Mouse (Mus musculus) heart, postnatal 4 days (tissue): ENCODE results near the gene Mapkbp1. TPM values are rescaled to one million over a fixed set of nuclear protein-coding genes. Genes with fewer than 3 reads are reported as not detected.

Experiments used
- DNase-seq: peaks from one replicate; pipeline ENCODE4 v3.0.0; 2021
- total RNA-seq, 2 experiments: library from RNA; stranded (reverse); gene quantifications; 2 replicates each; pipeline ENCODE4 v1.2.3; 2021

Gene Mapkbp1
- total RNA-seq = 10 to 100 TPM; 12.6 to 13.6 TPM

DNA sequence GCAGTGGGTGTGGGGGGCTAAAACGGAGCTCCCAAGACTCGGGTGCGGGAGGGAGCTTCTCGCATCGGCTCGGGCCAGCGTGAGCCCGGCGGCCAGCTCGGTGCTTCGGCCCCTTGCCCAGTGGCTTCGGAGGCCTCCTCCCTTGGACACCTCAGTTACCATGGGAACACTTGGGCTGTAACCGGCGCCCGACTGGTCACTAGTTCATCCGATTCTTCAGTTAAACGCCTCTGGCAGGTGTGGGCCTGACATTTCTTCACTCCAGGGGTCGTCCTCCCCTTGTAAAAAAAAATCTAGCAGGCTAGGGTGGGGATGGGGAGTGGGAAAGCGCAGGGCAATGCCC, at the start of gene Mapkbp1:
TSS of gene Mapkbp1 (plus strand) at position 163 of the 343 bp plus-strand sequence.
- no peak for DNase-seq

DNA sequence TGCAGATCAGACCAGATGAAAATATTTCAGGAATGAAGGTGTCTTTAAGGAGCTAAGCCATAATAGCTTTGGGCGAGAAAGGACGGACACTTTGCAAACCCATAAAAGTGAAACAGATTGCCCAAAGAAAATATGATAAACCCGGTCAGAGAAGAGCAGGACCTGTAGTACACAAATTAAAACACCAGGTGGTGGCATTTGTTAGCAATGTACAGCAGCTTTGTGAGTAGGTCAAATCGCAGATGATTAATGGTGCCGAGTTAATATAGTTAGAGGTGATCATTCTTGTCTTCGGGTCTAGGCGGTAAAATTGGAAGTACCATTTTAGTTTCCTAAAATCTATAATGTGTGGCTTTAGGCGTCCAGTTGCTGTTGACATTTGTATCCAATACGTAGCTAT, 1.9 kb upstream of the Mapkbp1 start:
- DNase-seq = peak; percentile 69

DNA sequence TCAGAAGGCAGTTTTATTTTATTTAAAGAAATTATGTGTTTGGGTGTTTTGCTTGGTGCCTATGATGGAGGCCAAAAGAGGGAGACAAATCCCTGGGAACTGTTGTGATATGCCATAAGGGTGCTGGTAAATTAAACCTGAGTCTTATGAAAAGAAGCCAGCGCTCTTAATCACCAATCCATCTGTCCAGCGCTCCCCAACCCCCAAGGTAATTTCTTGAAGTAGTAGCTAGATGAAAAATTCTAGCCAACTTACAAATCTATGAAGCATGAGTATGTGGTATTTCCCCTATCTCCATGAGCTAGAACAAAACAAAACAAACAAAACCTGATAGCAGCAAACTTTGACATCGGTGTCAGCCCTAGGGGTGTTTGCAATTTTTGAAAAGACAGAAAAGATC, 1.2 kb upstream of the Mapkbp1 start:
- DNase-seq = no peak

DNA sequence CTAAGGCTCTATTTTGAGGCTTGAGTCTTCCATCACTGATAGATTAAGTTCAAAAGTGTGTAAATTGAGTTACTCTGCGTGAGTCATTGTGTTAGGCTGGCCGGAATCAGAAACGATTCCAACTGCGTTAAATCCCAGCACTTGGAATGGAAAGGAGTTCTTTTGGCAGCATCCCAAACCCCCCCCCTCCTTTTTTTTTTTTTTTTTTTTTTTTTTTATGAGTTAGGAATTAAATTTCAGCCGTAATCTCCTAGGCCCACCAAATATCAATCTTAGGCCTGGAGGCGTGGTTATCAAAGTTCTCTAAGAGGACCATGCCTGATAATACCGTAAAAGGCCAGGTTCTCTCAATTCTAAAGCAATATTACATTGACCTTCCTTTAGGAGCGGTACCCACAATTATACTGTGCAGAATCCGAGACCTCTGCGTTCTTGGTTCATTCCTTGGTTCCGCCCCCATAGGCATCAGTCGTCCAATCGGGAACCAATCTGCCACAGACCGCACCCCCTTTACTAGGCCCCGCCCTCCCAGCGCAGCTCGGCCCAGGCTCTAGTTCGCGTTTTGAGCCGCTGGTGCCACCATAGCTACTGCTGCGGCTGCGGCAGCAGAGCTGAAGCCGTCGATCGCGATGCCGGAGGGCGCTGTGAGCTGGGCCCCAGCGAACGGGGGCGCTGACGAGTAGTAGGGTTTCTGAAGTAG, 512 bp upstream of the Mapkbp1 start:
- peak; percentile 97 for DNase-seq

DNA sequence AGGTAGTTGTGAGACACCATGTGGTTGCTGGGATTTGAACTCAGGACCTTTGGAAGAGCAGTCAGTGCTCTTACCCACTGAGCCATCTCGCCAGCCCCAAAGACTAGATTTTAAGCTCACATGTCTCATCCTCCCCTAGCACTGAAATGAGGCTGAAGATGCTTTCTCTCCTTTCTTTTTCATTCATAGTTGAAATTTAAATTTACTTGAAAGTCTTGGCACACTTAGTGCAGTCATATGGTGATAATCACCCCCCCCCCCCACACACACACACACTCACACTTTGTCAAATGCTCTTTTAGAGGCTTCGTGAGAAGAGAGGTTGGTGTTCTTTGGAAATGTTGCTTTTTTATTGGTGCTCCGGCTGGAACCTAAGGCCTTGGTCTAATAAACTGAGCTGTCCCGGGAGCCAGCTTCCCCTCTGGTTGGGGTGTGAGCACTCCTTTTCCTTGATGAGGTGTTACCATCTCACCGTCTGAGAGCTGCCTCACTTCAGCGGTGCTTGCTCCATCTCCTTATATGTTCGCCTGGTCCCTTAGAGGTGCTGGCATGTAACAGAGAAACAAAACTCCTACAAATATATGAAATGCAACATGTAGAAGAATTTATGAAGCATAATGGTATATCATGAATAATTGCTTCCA, 8.0 kb downstream of the Mapkbp1 start:
- no peak for DNase-seq

DNA sequence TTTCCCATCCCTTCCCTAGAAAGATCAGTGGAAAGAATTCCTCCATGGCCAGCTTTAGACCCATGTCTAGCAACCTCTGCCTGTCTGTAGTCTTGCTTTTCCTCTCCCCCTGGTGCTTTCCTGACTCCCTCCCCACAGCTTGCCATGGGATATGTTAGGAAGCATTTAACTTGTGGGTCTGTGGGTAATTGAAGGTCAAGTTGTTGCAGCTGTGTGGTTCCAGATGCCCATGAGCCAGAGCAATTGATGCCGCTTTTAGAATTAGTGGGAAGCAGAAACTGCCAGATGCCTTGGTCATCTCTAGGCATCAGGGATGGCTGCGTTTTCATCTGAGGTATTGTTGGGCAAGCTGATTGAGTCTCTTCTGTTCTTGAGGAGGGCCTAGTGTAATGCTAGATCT, 9.1 kb downstream of the Mapkbp1 start:
- DNase-seq = no peak

DNA sequence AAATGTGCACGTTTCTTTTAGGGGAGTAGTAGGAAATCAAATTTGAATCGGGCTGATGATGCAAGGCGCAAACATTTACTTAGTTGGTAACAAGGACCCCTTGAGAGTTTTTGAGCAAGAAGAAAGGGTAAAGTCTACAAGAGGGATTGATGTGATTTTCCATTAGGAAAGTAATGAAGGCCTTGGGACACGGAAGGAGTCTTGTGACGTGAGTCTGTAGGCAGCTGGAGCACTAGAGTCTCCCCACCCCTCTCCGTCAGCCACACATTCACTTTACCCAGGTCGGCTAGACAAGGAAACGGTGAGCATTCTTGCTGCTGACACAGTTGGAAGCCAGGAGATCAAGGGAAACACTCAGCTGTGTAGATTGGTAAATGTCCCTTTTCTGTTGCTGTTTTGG, 13.4 kb downstream of the Mapkbp1 start:
- no peak for DNase-seq

DNA sequence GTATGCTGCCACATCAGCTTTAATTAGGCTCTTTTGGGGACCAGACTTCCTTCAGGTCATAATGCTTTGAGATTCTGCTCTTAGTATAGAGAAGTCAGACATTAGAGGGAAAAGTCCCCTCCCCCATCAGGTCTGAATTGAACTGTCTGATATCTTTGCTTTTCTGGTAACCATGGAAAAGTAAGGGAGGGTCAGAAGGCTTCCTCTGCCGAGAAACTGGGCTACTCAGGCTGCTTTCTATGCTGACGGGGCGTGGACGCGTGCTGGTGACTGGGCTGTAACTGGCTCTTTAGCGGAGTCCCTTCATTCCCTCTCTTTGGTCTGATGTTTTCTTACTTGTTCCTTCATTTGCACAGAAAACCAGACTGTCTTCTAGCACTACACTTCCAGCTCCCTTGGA, 13.9 kb downstream of the Mapkbp1 start:
- DNase-seq = peak; percentile 25

DNA sequence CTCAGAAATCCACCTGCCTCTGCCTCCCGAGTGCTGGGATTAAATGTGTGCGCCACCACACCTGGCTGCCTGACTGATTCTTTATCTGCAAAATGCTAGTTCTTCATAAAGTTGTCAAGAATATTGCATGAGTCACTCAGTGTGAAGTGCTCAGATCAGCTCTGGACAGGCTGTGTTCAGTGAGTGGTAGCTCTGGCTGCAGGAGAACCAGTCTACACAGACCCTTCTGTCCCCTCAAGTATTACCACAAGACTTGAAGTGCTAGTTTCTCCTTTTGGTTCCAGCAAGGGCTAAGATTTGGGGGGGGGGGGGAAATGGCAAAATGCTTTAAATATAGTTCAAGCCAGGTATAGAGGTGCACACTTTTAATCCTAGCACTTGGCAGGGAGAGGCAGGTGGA, 14.9 kb downstream of the Mapkbp1 start:
- no peak for DNase-seq

DNA sequence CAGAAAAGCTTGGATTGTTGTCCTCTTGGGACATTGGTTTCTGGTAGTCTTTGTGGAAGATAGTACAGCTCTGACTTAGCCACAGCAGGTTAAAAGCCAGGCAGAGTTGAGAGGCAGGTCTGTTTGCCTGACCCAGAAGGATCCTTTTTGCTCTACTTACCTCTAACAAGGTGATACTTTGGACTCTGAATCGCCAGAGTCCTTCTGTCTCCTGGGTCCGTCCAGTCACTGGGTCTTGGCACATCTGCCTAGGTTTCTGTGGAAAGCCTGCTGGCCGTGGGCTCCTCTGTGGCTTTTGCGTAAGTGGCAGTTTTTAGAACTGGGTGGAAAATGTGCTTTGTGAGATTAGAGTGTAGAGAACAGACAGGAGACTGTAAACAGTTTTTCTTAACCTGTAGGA, 16.5 kb downstream of the Mapkbp1 start:
- DNase-seq = no peak

DNA sequence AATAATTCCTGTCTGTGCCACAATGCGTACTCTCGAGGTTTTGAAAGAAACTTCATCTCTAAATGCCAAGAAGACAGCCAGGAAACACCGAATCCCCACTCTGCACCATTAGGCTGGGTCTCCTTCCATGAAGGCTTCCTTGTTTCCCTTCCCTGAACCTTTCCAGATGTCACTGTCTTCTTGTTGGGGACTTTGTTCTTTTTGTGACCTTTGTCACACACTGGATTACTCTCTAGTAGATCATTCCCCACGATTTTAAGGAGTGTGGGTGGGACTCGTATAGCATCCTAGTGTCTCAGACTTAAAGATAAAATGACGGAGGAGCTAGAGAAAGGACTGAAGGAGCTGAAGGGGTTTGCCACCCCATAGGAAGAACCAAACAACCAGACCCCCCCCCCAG, 18.4 kb downstream of the Mapkbp1 start:
- no peak for DNase-seq

DNA sequence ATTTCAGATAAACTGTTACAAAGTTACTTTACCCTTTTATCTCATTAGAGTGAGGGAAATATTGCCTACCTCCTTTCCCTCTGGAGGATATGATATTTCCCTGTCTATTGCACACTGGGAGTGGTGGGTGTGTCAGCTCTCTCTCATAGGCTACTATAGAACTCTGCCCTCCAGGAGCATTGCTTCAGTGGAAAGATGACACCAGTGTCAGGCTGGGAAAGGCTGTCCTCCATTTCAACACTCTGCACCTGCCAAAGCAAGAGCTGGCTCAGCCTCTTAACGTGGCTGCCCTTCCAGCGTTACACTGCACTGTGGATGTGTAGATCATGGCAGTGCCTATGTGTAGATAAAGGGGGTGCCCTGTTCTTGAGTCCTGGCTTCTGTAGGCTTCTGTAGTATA, 19.9 kb downstream of the Mapkbp1 start:
- DNase-seq = no peak

DNA sequence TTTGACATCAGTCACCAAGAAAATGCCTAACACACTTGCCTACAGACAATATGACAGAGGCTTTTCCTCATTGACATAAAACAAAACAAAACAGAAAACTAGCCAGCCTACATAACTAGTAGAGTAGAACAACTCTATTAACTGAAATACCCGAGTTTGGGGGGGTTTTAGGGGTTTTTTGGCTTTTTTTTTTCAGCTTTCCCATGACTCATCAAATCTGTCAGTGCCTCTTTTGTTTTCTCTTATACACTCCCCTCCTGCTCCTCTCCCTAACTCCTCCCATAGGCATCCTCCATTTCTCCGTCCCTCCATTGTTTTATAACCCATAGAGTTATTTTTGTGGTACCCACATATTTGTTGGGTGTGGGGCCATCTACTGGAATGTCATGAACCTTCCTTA, 21.0 kb downstream of the Mapkbp1 start:
- DNase-seq = no peak

DNA sequence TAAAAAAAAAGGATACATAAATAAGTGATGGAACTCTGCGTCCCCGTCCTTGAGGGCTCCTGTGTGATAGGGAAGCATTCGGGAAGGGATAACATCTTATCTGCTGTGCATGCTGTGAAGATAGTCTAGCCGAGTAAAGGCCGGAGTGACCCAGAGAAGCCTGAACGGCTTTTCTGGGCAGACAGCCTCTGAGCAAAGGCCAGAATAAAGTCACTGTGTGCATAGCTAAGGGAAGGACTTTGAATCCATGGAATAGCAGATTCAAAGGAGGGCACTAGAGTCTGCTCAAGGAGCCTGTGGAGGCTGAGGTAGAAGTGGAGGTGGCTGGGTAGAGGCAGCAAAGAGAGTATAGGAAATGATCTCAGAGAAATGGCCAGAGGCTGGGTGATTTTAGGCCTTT, 22.3 kb downstream of the Mapkbp1 start:
- DNase-seq = no peak

DNA sequence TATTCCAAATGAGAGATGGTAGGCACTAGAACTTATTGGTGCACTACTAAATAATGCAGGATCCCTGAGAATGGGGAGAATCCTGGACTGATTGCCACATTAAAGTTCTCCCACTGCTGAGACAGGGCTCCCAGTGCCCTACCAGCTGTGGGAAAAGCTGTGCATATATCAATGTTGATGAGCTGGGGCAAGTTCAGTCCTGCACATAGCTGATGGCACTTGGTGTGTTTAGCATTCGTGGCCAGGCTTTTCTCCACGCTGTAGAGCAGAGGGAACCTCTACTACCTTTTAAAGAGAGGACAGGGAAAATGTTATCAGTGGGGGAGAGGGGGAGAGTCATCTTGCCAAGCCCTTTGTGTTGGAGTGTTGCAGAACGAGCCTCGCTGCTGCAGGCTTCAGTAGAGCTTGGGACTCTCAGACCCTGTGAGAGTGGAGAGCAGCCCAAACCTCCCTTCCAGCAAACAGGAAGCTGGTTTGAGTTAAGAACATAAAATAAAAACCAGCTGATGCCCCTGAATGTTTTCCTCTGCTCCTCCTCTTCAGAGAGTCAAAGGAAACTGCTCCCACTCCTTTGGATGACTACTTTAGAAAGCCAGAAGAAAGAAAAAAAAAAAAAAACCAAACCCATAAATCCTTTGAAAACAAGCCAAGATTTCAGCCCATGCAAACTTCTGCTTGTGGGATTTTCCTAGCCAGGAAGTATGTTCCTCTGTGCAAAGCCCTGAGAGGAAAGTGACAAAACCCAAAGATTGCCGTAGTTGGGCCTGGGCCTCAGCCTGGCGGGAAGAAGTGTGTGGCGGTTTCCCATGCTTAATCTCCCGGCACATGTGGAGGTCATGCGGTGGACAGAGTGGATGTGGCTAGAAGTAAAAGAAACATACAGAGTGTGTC, 23.1 kb downstream of the Mapkbp1 start:
- DNase-seq = peak; percentile 49

DNA sequence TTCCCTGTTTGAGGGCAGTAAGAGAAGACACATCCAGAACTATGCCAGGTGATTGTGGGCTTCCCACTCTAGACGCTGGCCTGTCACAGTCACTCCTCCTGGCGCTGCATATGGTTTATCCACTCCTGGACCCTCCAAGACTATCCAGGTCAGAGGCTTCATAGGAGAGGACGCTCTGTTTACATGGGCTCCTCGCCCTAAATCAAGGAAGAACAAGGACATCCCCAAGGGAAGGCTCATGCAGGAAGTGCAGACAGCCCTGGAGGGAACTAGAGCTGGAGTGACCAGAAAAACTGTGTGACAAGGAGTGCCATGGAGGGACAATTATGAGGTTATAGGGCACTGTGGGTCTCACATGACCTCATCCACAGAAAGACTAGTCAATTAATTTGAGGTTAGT, 24.9 kb downstream of the Mapkbp1 start:
- no peak for DNase-seq

DNA sequence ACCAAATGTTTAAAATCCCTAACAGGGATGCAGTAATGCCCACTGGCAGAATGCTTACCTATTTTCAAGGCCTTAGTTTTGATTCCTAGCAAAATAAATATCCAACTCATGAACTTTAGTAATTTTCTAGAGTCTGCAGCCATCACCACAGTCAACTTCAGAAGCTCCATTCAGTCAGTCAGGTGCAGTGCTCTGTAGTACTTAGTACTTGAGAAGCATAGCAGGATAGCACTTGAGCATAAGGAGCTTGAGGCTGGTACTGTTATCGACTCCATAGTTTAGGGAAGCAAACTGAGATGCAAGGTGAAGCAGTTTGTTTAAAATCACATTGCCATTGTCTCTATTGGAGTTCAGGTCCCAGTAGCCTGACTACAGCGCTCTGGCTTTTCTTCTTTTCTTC, 27.2 kb downstream of the Mapkbp1 start:
- no peak for DNase-seq

DNA sequence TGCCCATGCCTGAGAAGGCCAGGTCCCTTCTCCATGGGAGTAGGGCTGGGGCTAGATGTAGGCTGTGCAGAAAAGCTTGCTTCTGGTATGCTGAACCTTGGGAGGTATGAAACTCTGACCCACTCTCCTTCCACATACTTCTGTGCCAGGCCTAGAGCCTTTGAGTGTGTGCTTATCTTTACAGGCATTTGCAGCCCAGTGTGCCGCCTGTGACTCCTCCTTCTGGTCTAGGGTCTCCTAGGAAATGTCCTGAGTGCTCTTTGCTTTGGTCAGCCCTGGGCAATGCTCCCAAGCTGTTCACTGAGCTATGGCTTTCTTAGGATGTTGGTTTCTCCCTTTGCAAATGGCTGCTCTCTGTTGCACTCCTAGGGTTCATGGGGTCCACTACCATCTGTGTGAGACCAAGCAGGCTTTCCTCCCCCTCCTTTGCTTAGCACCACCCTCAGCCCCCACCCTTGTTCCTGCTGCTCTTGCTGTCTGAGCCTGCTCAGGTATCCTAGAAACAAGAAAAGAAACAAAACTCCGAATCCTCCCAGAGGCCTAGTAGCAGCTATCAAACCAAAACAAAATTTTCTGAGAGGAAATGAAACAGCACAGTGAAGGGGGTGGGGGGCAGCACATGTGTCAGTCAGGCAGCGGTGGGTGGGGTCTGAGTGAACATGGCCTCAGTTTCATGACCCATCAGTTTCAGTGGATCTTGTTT, 28.5 kb downstream of the Mapkbp1 start:
- DNase-seq = no peak

DNA sequence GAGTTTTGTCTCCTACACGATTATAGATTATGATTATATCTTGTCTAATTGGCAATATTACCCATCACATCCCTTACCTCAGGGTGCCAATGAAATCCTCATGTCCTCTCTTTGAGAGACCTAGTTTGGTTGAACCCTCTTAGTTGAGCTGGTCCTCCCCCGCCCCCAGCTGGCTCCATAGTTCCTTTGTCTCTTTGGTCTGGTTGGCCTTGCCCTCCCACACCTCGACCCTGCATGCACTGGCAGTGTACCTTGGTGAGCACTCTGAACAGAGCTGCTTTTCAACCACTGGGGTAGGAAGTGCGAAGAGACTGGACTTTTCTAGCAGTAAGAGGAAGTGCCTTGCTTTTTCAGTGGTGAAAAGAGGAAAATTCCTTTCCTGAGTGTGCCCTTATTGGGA, 29.5 kb downstream of the Mapkbp1 start:
- no peak for DNase-seq

DNA sequence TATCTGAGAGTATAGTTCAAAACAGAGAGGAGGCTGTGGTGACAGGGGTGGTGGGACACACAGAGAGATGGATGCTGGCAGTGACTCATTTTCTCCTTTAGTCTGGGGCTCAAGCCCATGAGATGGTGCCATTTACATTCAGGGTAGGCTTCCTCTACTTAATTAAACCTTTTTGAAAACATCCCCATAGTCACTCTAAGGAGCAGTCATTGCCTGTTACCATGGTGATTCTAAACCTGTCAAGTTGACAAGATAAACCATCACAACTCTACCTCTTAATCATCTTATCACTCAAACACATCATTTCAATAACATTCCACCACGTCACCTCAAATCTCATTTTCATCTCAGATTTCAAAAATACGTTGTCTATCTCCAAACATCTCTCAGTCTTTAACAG, 31.5 kb downstream of the Mapkbp1 start:
- DNase-seq = no peak

DNA sequence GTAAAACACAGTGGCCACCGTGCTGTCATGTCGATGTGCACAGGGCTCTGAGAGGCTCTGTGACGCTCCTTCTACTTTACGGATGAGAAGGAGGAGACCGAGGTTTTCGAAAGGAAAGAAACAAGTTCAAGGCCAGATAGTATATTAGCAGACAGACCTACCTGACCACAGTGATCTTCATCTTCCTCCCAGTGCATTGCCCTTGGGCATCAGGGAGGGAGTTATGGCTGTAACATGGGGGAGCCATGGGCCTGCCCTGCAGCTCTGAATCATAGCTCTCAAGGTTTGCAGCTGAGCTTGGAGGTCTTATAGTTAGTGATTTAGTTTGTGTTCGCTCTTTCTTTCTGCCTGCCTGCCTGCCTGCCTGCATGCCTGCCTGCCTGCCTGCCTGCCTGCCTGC, 34.2 kb downstream of the Mapkbp1 start:
- no peak for DNase-seq

DNA sequence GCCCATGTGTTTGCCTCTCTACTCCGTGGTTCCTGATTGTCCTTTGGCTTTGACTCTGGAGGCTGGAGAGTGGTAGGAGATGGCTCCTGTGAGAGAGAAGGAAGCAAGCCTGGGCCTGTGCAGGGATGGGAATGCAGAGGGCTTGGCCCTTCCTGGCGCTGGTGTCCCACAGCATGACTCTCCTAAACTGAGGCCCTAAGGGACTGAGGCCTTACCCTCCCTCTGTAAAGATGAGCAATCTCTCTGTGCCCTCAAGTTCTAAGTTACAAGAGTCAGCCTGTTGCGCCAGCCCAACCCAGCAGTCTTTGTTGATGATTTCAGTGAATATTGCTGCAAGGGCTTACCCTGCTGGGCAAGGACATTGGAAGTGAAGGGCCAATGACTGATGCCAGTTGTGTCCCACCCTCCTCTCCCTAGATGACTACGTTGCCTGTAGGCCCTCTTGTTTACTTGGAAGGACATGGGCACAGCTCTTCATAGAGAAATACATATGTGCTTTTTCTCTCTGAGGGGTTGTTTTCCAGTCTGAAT, 35.2 kb downstream of the Mapkbp1 start:
- DNase-seq = no peak

DNA sequence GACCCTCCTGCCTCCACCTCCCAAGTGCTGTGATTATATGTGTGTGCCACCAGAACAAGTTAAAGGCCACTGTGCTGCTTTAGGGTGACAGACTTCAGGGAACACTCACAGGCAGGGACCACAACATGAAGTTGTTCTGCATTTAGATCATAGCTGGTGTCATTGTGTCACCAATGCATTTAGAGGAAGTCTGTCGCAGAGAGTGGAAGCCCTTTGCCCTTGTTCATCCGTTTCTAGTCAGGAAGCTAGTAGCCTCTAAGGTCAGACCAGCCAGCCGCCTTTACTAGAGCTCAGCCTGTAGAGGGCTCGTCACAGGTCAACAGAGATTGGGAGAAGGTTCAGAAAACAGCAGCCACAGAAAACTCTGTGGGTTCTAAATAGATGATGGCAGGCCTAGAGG, 36.2 kb downstream of the Mapkbp1 start:
- DNase-seq = no peak
